Mouse (Mus musculus) kidney, postnatal 0 days (tissue): Measurements from ENCODE around the gene Olfr492. TPM values are rescaled to one million over a fixed set of nuclear protein-coding genes. Genes with fewer than 3 reads are reported as not detected.

Source experiments
- ATAC-seq: fragments of 200-750 bp; cut with Nextera tagmentation; replicated peaks from 2 replicates; pipeline ENCODE4 v1.8.0; 2017; ENCODE audit warnings: low read depth, moderate number of reproducible peaks, moderate TSS enrichment, moderate library complexity; ENCODE audit not compliant: low FRiP score
- DNase-seq: peaks from one replicate; pipeline ENCODE4 v3.0.0-alpha.2; 2016; ENCODE audit warnings: low spot score
- H3K27ac ChIP-seq: fragments of 300-500 bp; sonication (generic); 2 replicates; pipeline ENCODE4 v1.5.1; 2014; ENCODE audit warnings: mild to moderate bottlenecking
- H3K27me3 ChIP-seq: fragments of 300-500 bp; sonication (generic); 2 replicates; pipeline ENCODE4 v1.6.1; 2014; ENCODE audit warnings: low read length, mixed read lengths; ENCODE audit not compliant: insufficient read depth
- H3K36me3 ChIP-seq: fragments of 300-500 bp; sonication (generic); 2 replicates; pipeline ENCODE4 v1.6.1; 2014; ENCODE audit warnings: low read length, mixed read lengths; ENCODE audit not compliant: insufficient read depth
- H3K4me1 ChIP-seq: fragments of 300-500 bp; sonication (generic); replicated peaks from 2 replicates; pipeline ENCODE4 v1.6.1; 2014; ENCODE audit warnings: antibody characterized with exemption, low read length, mixed read lengths; ENCODE audit not compliant: insufficient read depth
- H3K4me2 ChIP-seq: fragments of 300-500 bp; sonication (generic); 2 replicates; pipeline ENCODE4 v1.6.1; 2014; ENCODE audit warnings: mild to moderate bottlenecking, low read length, moderate library complexity, mixed read lengths
- H3K4me3 ChIP-seq: fragments of 300-500 bp; sonication (generic); replicated peaks from 2 replicates; pipeline ENCODE4 v1.5.1; 2014; ENCODE audit warnings: low read depth, low read length
- H3K9ac ChIP-seq: fragments of 300-500 bp; sonication (generic); 2 replicates; pipeline ENCODE4 v1.6.1; 2014; ENCODE audit warnings: low read depth, low read length
- H3K9me3 ChIP-seq: fragments of 300-500 bp; sonication (generic); replicated peaks from 2 replicates; pipeline ENCODE4 v1.6.1; 2016; ENCODE audit warnings: low read length, inconsistent platforms, mixed read lengths
- CTCF ChIP-seq: IDR thresholded peaks from 2 replicates; pipeline ENCODE4 v1.5.1; 2016; ENCODE audit warnings: antibody characterized with exemption, low read depth, mild to moderate bottlenecking, moderate library complexity
- WGBS: fragments of 180-500 bp; shearing (Covaris S2); extraction: QIAGEN DNeasy Blood & Tissue Kit; methylation state at CpG from one replicate; pipeline ENCODE4 v1.1.7; 2014; 5-methylcytosine and 5-hydroxymethylcytosine counted together
- polyA plus RNA-seq: library from polyadenylated mRNA; unstranded; fragments of >200 nt; fragmentation: Nextera tagmentation; extraction: Ambion mirVana; gene quantifications from 2 replicates; pipeline ENCODE4 v1.2.1, GENCODE M21; 2015

The Olfr492 gene
- not detected in 2 replicates for polyA plus RNA-seq

- H3K27me3 ChIP-seq: no peaks in the 10 kb centered on the region
- no peak within 1 kb of the TSS for H3K4me2 ChIP-seq
- H3K36me3 ChIP-seq: no peaks in the 10 kb centered on the region
- no peak within 1 kb of the TSS for H3K27ac ChIP-seq
- no peak within 1 kb of the TSS for H3K4me3 ChIP-seq
- no peak for DNase-seq
- no peak for ATAC-seq
- no peak within 1 kb of the TSS for H3K9ac ChIP-seq
- no peaks in the 10 kb centered on the region for H3K9me3 ChIP-seq
- no peak for TF ChIP-seq CTCF
- H3K4me1 ChIP-seq: no peaks in the 10 kb centered on the region
- WGBS: 77% methylated on average over 2 of the region's 2 CpGs
These were observed at the start of gene Olfr492 for GRCm38 (mm10) chr7:108323574-108323973. Gene Olfr492, minus strand, starts transcription at chr7:108323674.

DNA sequence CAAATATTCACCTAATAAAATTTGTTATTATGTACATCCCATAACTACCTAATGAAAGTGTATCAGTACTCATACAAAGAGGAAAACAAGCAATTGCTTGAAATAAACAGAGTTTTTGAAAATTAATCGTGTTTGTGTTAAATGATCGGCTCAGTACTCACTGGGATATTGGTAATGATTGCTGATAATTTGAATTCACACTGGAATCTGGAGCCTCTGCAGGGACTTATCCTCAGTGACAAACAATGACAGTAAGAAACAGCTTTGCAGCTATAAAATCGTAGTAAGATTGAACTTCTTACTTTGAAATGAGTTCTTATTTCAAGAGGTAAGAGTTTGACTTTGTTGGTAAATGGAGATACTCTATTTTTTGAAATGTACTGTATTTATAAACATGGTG lies 41.6 kb upstream of the Olfr492 start, which contains the start of gene Olfr494:
Gene Olfr494, plus strand, starts transcription at position 301 of the 400 bp plus-strand sequence.
- no peak within 1 kb of the TSS for H3K9ac ChIP-seq
- no peak within 1 kb of the TSS for H3K4me3 ChIP-seq
- no peak within 1 kb of the TSS for H3K27ac ChIP-seq
- no peak for ATAC-seq
- no peak for DNase-seq
- H3K4me1 ChIP-seq: no peaks in the 10 kb centered on the region
- H3K36me3 ChIP-seq: no peaks in the 10 kb centered on the region
- no peak within 1 kb of the TSS for H3K4me2 ChIP-seq
- TF ChIP-seq CTCF: no peak
- no peaks in the 10 kb centered on the region for H3K9me3 ChIP-seq
- H3K27me3 ChIP-seq: no peaks in the 10 kb centered on the region
- 77% methylated on average over 3 of the region's 3 CpGs for WGBS

DNA sequence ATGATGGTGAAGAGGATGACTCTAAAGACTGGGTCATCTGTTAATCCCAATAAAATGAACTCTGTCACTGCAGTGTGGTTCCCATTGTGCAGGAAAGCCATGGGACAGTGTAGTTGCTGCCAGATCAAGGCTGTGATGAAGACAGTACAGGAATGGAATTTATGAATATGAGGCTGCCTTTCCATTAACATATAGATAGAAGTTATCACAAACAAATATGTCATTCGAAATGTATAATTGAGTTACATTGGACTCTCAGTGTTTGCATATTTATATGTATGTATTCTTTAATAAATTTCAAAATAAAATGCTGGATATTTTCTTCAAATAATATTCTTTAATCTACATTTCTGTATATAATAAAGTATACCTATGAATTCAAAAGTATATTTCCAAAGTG lies 23.4 kb upstream of the Olfr492 start, which contains the start of gene Olfr493:
Gene Olfr493, minus strand, starts transcription at position 101 of the 400 bp plus-strand sequence.
- H3K36me3 ChIP-seq: no peaks in the 10 kb centered on the region
- DNase-seq: no peak
- no peak within 1 kb of the TSS for H3K4me3 ChIP-seq
- no peak within 1 kb of the TSS for H3K27ac ChIP-seq
- WGBS: 56% methylated on average over 1 of the region's 1 CpGs
- H3K4me2 ChIP-seq: no peak within 1 kb of the TSS
- no peaks in the 10 kb centered on the region for H3K9me3 ChIP-seq
- no peaks in the 10 kb centered on the region for H3K4me1 ChIP-seq
- no peak within 1 kb of the TSS for H3K9ac ChIP-seq
- TF ChIP-seq CTCF: no peak
- H3K27me3 ChIP-seq: no peaks in the 10 kb centered on the region
- ATAC-seq: no peak

GRCm38 (mm10) chr7:108313151-108313550 lies 10.3 kb downstream of the Olfr492 start, which contains the start of gene Olfr491:
Gene Olfr491, plus strand, starts transcription at chr7:108313451.
- TF ChIP-seq CTCF: no peak
- H3K9me3 ChIP-seq: no peaks in the 10 kb centered on the region
- WGBS: 70% methylated on average over 1 of the region's 1 CpGs

GRCm38 (mm10) chr7:108288834-108289233 lies 34.6 kb downstream of the Olfr492 start, which contains the start of gene Olfr490:
Gene Olfr490, minus strand, starts transcription at chr7:108288934.
- TF ChIP-seq CTCF: no peak
- H3K27me3 ChIP-seq: no peaks in the 10 kb centered on the region
- ATAC-seq (no peak), DNase-seq (no peak)
- no peaks in the 10 kb centered on the region for H3K4me1 ChIP-seq
- H3K4me3 ChIP-seq: no peak within 1 kb of the TSS
- H3K9me3 ChIP-seq: no peaks in the 10 kb centered on the region
- no peaks in the 10 kb centered on the region for H3K36me3 ChIP-seq
- no peak within 1 kb of the TSS for H3K9ac ChIP-seq
- H3K27ac ChIP-seq: no peak within 1 kb of the TSS
- H3K4me2 ChIP-seq: no peak within 1 kb of the TSS

More at GRCm38 (mm10) chr7:108313151-108313550, 10.3 kb downstream of the Olfr492 start, which contains the start of gene Olfr491:
- no peak within 1 kb of the TSS for H3K9ac ChIP-seq
- no peak within 1 kb of the TSS for H3K27ac ChIP-seq
- ATAC-seq (no peak), DNase-seq (no peak)
- H3K4me3 ChIP-seq: no peak within 1 kb of the TSS
- no peaks in the 10 kb centered on the region for H3K27me3 ChIP-seq
- no peak within 1 kb of the TSS for H3K4me2 ChIP-seq
- no peaks in the 10 kb centered on the region for H3K4me1 ChIP-seq
- H3K36me3 ChIP-seq: no peaks in the 10 kb centered on the region

Other genes starting within 250 kb of the Olfr492 start
- not detected in 2 replicates for gene Olfr481, start 243.8 kb downstream of the Olfr492 start, polyA plus RNA-seq
- 0.12 and 0.13 TPM in 2 replicates for gene Olfr482, start 226.1 kb downstream of the Olfr492 start, polyA plus RNA-seq
- gene Olfr483, start 222.8 kb downstream of the Olfr492 start, polyA plus RNA-seq: not detected in 2 replicates
- not detected in 2 replicates for gene Olfr484, start 196.2 kb downstream of the Olfr492 start, polyA plus RNA-seq
- gene Olfr485, start 163.8 kb downstream of the Olfr492 start, polyA plus RNA-seq: not detected in 2 replicates
- gene Olfr486, start 150.9 kb downstream of the Olfr492 start, polyA plus RNA-seq: not detected in 2 replicates
- not detected in 2 replicates for gene Olfr487, start 109.0 kb downstream of the Olfr492 start, polyA plus RNA-seq
- not detected in 2 replicates for gene Olfr488, start 65.3 kb downstream of the Olfr492 start, polyA plus RNA-seq
- not detected in 2 replicates for gene Olfr490, start 34.7 kb downstream of the Olfr492 start, polyA plus RNA-seq
- gene Olfr491, start 10.2 kb downstream of the Olfr492 start, polyA plus RNA-seq: not detected in 2 replicates
- gene Olfr493, start 23.3 kb upstream of the Olfr492 start, polyA plus RNA-seq: not detected in 2 replicates
- gene Olfr494, start 41.7 kb upstream of the Olfr492 start, polyA plus RNA-seq: not detected in 2 replicates
- not detected in 2 replicates for gene Olfr495, start 69.5 kb upstream of the Olfr492 start, polyA plus RNA-seq
- gene Olfr497, start 96.7 kb upstream of the Olfr492 start, polyA plus RNA-seq: not detected in 2 replicates
- not detected in 2 replicates for gene Olfr498, start 141.7 kb upstream of the Olfr492 start, polyA plus RNA-seq
- not detected in 2 replicates for gene Olfr502, start 201.4 kb upstream of the Olfr492 start, polyA plus RNA-seq
- gene Olfr503, start 220.9 kb upstream of the Olfr492 start, polyA plus RNA-seq: not detected in 2 replicates
- gene Olfr504, start 242.1 kb upstream of the Olfr492 start, polyA plus RNA-seq: not detected in 2 replicates